Mouse (Mus musculus): ENCODE measurements at regions not wholly inside any gene's neighbourhood (a gene's known extent, or its start where the extent isn't known, plus 50 kb on each side); places are given as distances from the start of the nearest gene placed in this dataset.

- no peak for DNase-seq (ENCODE audit: low spot score)
These were observed 52.0 kb upstream of the 4930432M17Rik start for GRCm38 (mm10) chr3:121618561-121618960.

- DNase-seq (ENCODE audit: low spot score), result no peak
These were observed 52.4 kb upstream of the 4930432M17Rik start for GRCm38 (mm10) chr3:121618161-121618560.

- DNase-seq (ENCODE audit: low spot score), result no peak
These were observed 53.2 kb upstream of the 4930432M17Rik start for GRCm38 (mm10) chr3:121617351-121617750.

- no peak for DNase-seq (ENCODE audit: low spot score)
These were observed 54.5 kb upstream of the 4930432M17Rik start for GRCm38 (mm10) chr3:121616075-121616474.

GRCm38 (mm10) chr3:121614741-121615140 lies 55.8 kb upstream of the 4930432M17Rik start:
- DNase-seq (ENCODE audit: low spot score), result no peak

- no peak for DNase-seq (ENCODE audit: low spot score)
These were observed 57.3 kb upstream of the 4930432M17Rik start for GRCm38 (mm10) chr3:121613224-121613623.

- DNase-seq (ENCODE audit: low spot score), result no peak
These were observed 60.7 kb upstream of the 4930432M17Rik start for GRCm38 (mm10) chr3:121609845-121610244.

GRCm38 (mm10) chr3:121609090-121609489 lies 61.5 kb upstream of the 4930432M17Rik start:
- DNase-seq (ENCODE audit: low spot score), result no peak

- DNase-seq (ENCODE audit: low spot score), result peak; percentile 42
These were observed 65.8 kb upstream of the 4930432M17Rik start for GRCm38 (mm10) chr3:121604737-121605136.

GRCm38 (mm10) chr3:121604081-121604480 lies 66.5 kb upstream of the 4930432M17Rik start:
- DNase-seq (ENCODE audit: low spot score), result no peak

- DNase-seq (ENCODE audit: low spot score), result no peak
These were observed 67.7 kb upstream of the 4930432M17Rik start for GRCm38 (mm10) chr3:121602826-121603370.

GRCm38 (mm10) chr3:121602082-121602561 lies 68.4 kb upstream of the 4930432M17Rik start:
- DNase-seq (ENCODE audit: low spot score), result peak; percentile 62

- no peak for DNase-seq (ENCODE audit: low spot score)
These were observed 68.6 kb upstream of the Slc44a3 start for GRCm38 (mm10) chr3:121600841-121601240.

- DNase-seq (ENCODE audit: low spot score), result no peak
These were observed 68.2 kb upstream of the Slc44a3 start for GRCm38 (mm10) chr3:121600388-121600787.

GRCm38 (mm10) chr3:121597988-121598387 lies 65.8 kb upstream of the Slc44a3 start:
- DNase-seq (ENCODE audit: low spot score), result no peak

- DNase-seq (ENCODE audit: low spot score), result no peak
These were observed 65.0 kb upstream of the Slc44a3 start for GRCm38 (mm10) chr3:121597203-121597602.

- no peak for DNase-seq (ENCODE audit: low spot score)
These were observed 62.4 kb upstream of the Slc44a3 start for GRCm38 (mm10) chr3:121594580-121594979.

- DNase-seq (ENCODE audit: low spot score), result no peak
These were observed 61.5 kb upstream of the Slc44a3 start for GRCm38 (mm10) chr3:121593598-121594117.

- DNase-seq (ENCODE audit: low spot score), result no peak
These were observed 60.9 kb upstream of the Slc44a3 start for GRCm38 (mm10) chr3:121593143-121593542.

GRCm38 (mm10) chr3:121589494-121589885 lies 57.3 kb upstream of the Slc44a3 start:
- DNase-seq (ENCODE audit: low spot score), result no peak

GRCm38 (mm10) chr3:121588737-121589493 lies 56.7 kb upstream of the Slc44a3 start:
- DNase-seq (ENCODE audit: low spot score), result peak; percentile 82

- DNase-seq (ENCODE audit: low spot score), result no peak
These were observed 53.1 kb upstream of the Slc44a3 start for GRCm38 (mm10) chr3:121585306-121585705.

- DNase-seq (ENCODE audit: low spot score), result peak; percentile 76
These were observed 52.5 kb upstream of the Slc44a3 start for GRCm38 (mm10) chr3:121584736-121585151.

Data from gastrocnemius, adult 18-20 months (tissue).